Mouse (Mus musculus): ENCODE results near the gene B4galnt3.

DNA sequence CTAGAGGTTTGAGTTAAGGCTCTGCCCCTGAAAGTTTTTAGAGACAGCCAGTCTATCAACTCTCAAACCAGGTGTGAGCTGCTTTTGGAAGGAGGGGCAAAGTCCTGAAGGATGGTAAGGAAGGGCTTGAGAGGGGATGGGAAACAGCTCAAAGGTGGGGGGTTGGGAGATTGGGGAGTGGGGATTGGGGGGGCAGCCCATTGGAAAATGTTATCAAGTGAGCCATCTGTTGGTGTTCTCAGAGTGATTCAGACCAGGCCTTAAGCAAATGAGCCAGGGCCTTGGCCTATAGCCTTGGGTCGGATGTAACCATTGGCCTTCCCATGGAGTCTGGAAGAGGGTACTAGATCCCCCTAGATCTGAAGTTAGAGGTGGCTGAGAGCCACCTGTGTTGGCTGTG, 100.6 kb downstream of the B4galnt3 start:
- TF ChIP-seq POLR2A (IDR thresholded peaks at IDR 0.05; ENCODE audit: extremely low read depth, insufficient read depth, low read length) (no peak), CTCF (IDR thresholded peaks at IDR 0.05; ENCODE audit: low read depth, low read length) (no peak)

All from liver, adult 2 months (tissue).